Mouse (Mus musculus) embryonic facial prominence, embryonic 11.5 days (tissue): ENCODE data around the gene Gm49380. TPM values are rescaled to one million over a fixed set of nuclear protein-coding genes. Genes with fewer than 3 reads are reported as not detected.

ENCODE experiments used
- ATAC-seq: fragments of 200-750 bp; cut with Nextera tagmentation; replicated peaks from 2 replicates; pipeline ENCODE4 v1.8.0; 2017; ENCODE audit warnings: low read depth; ENCODE audit not compliant: insufficient number of reproducible peaks, low FRiP score, low TSS enrichment
- DNase-seq: peaks from one replicate; pipeline ENCODE4 v3.0.0-alpha.2; 2015; ENCODE audit warnings: low spot score
- H3K27ac ChIP-seq: fragments of 300-500 bp; sonication (generic); replicated peaks from 2 replicates; pipeline ENCODE4 v1.5.1; 2014; ENCODE audit warnings: mild to moderate bottlenecking, low read depth, low read length, control low read depth
- H3K27me3 ChIP-seq: fragments of 300-500 bp; sonication (generic); 2 replicates; pipeline ENCODE4 v1.6.1; 2014; ENCODE audit warnings: mild to moderate bottlenecking, low read length, moderate library complexity, mixed read lengths; ENCODE audit not compliant: control insufficient read depth, insufficient read depth
- H3K36me3 ChIP-seq: fragments of 300-500 bp; sonication (generic); replicated peaks from 2 replicates; pipeline ENCODE4 v1.6.1; 2014; ENCODE audit warnings: low read depth, mild to moderate bottlenecking, low read length, moderate library complexity, mixed read lengths; ENCODE audit not compliant: control insufficient read depth, insufficient read depth
- H3K4me1 ChIP-seq: fragments of 300-500 bp; sonication (generic); 2 replicates; pipeline ENCODE4 v1.6.1; 2014; ENCODE audit warnings: low read length, mixed read lengths; ENCODE audit not compliant: control insufficient read depth, insufficient read depth
- H3K4me2 ChIP-seq: fragments of 300-500 bp; sonication (generic); 2 replicates; pipeline ENCODE4 v1.6.1; 2014; ENCODE audit warnings: low read depth, mild to moderate bottlenecking, control low read depth, low read length, moderate library complexity
- H3K4me3 ChIP-seq: fragments of 300-500 bp; sonication (generic); 2 replicates; pipeline ENCODE4 v1.5.1; 2014; ENCODE audit warnings: low read depth, low read length, control low read depth
- H3K9ac ChIP-seq: fragments of 300-500 bp; sonication (generic); replicated peaks from 2 replicates; pipeline ENCODE4 v1.6.1; 2014; ENCODE audit warnings: mild to moderate bottlenecking, control low read depth, low read length
- H3K9me3 ChIP-seq: fragments of 300-500 bp; sonication (generic); replicated peaks from 2 replicates; pipeline ENCODE4 v1.6.1; 2016; ENCODE audit warnings: mild to moderate bottlenecking, low read length, inconsistent platforms, mixed read lengths; ENCODE audit not compliant: control insufficient read depth
- WGBS: fragments of 180-500 bp; shearing (Covaris S2); extraction: QIAGEN DNeasy Blood & Tissue Kit; methylation state at CpG from one replicate; pipeline ENCODE4 v1.1.7; 2014; 5-methylcytosine and 5-hydroxymethylcytosine counted together
- polyA plus RNA-seq: library from polyadenylated mRNA; unstranded; fragments of >200 nt; fragmentation: Nextera tagmentation; extraction: Ambion mirVana; gene quantifications from 2 replicates; pipeline ENCODE4 v1.2.1, GENCODE M21; 2014

The Gm49380 gene
- polyA plus RNA-seq, 1 experiment from 2014 or later: 0.08 TPM

- H3K4me1 ChIP-seq: peaks cover 6% of the 10 kb centered on the region
- no peak overlapping the region for H3K27ac ChIP-seq
- H3K27me3 ChIP-seq: peaks cover 6% of the 10 kb centered on the region
- DNase-seq (no peak), ATAC-seq (no peak)
- peak overlapping the region; percentile 97 for H3K4me2 ChIP-seq
- no peaks in the 10 kb centered on the region for H3K36me3 ChIP-seq
- 2% methylated on average over 10 of the region's 10 CpGs for WGBS
- peak overlapping the region; percentile 72 for H3K9ac ChIP-seq
- no peaks in the 10 kb centered on the region for H3K9me3 ChIP-seq
- H3K4me3 ChIP-seq: peak overlapping the region; percentile 58
These were observed 28.0 kb downstream of the Gm49380 start for GRCm38 (mm10) chr9:44085276-44085675.

GRCm38 (mm10) chr9:44084659-44085229, 28.6 kb downstream of the Gm49380 start:
- under 1% methylated on average over 62 of the region's 62 CpGs for WGBS
- H3K4me1 ChIP-seq: peaks cover 6% of the 10 kb centered on the region

GRCm38 (mm10) chr9:44084236-44084635, 29.1 kb downstream of the Gm49380 start:
- H3K9ac ChIP-seq: peak overlapping the region; percentile 72
- no peak overlapping the region for H3K27ac ChIP-seq
- peak overlapping the region; percentile 97 for H3K4me2 ChIP-seq
- WGBS: 2% methylated on average over 14 of the region's 14 CpGs
- ATAC-seq (0 out of 2 replicates have a peak, but pooled peaks have one; percentile 11), DNase-seq (no peak)
- H3K4me3 ChIP-seq: peak overlapping the region; percentile 58
- H3K4me1 ChIP-seq: peaks cover 6% of the 10 kb centered on the region
- peaks cover 6% of the 10 kb centered on the region for H3K27me3 ChIP-seq
- no peaks in the 10 kb centered on the region for H3K9me3 ChIP-seq
- H3K36me3 ChIP-seq: no peaks in the 10 kb centered on the region

More at GRCm38 (mm10) chr9:44084659-44085229, 28.6 kb downstream of the Gm49380 start:
- peak overlapping the region; percentile 72 for H3K9ac ChIP-seq
- no peak overlapping the region for H3K27ac ChIP-seq
- ATAC-seq (peak; percentile 79), DNase-seq (peak; percentile 90)
- peak overlapping the region; percentile 58 for H3K4me3 ChIP-seq
- peaks cover 6% of the 10 kb centered on the region for H3K27me3 ChIP-seq
- peak overlapping the region; percentile 97 for H3K4me2 ChIP-seq
- no peaks in the 10 kb centered on the region for H3K36me3 ChIP-seq
- no peaks in the 10 kb centered on the region for H3K9me3 ChIP-seq

- no peaks in the 10 kb centered on the region for H3K36me3 ChIP-seq
- ATAC-seq (no peak), DNase-seq (no peak)
- H3K4me3 ChIP-seq: no peak overlapping the region
- WGBS: 7% methylated on average over 23 of the region's 23 CpGs
- peaks cover 6% of the 10 kb centered on the region for H3K27me3 ChIP-seq
- no peak overlapping the region for H3K9ac ChIP-seq
- no peaks in the 10 kb centered on the region for H3K9me3 ChIP-seq
- H3K4me2 ChIP-seq: peak overlapping the region; percentile 97; the same call in 1 of the 2 replicates
- H3K4me1 ChIP-seq: peaks cover 6% of the 10 kb centered on the region
- H3K27ac ChIP-seq: no peak overlapping the region
These were observed 29.7 kb downstream of the Gm49380 start for GRCm38 (mm10) chr9:44083392-44084121.

- ATAC-seq (no peak), DNase-seq (no peak)
- Histone ChIP-seq H3K4me1 (no peaks in the 10 kb centered on the region; the same call in 1 of the 2 replicates), H3K27ac (no peak overlapping the region), H3K4me2 (no peak overlapping the region), H3K4me3 (no peak overlapping the region), H3K9ac (no peak overlapping the region), H3K27me3 (peaks cover 6% of the 10 kb centered on the region), H3K9me3 (no peaks in the 10 kb centered on the region), H3K36me3 (no peaks in the 10 kb centered on the region)
- 93% methylated on average over 5 of the region's 5 CpGs for WGBS
These were observed 31.0 kb downstream of the Gm49380 start for GRCm38 (mm10) chr9:44082266-44082665.

- no peaks in the 10 kb centered on the region; the same call in 1 of the 2 replicates for H3K4me1 ChIP-seq
- H3K9me3 ChIP-seq: no peaks in the 10 kb centered on the region
- WGBS: 69% methylated on average over 5 of the region's 5 CpGs
- DNase-seq: no peak
- H3K4me3 ChIP-seq: no peak overlapping the region
- no peak overlapping the region for H3K9ac ChIP-seq
- H3K27ac ChIP-seq: no peak overlapping the region
- ATAC-seq: no peak
- H3K36me3 ChIP-seq: no peaks in the 10 kb centered on the region
- H3K27me3 ChIP-seq: peaks cover 6% of the 10 kb centered on the region
- H3K4me2 ChIP-seq: no peak overlapping the region
These were observed 31.7 kb downstream of the Gm49380 start for GRCm38 (mm10) chr9:44081581-44081980.

GRCm38 (mm10) chr9:44080953-44081352, 32.3 kb downstream of the Gm49380 start:
- H3K27ac ChIP-seq: no peak overlapping the region
- no peaks in the 10 kb centered on the region; the same call in 1 of the 2 replicates for H3K4me1 ChIP-seq
- 94% methylated on average over 5 of the region's 5 CpGs for WGBS
- no peak overlapping the region for H3K4me3 ChIP-seq
- peaks cover 4% of the 10 kb centered on the region for H3K27me3 ChIP-seq
- ATAC-seq (no peak), DNase-seq (no peak)
- H3K4me2 ChIP-seq: no peak overlapping the region
- no peak overlapping the region for H3K9ac ChIP-seq
- no peaks in the 10 kb centered on the region for H3K36me3 ChIP-seq
- H3K9me3 ChIP-seq: no peaks in the 10 kb centered on the region
